Mouse (Mus musculus) monocyte, adult 2 months (primary cell): ENCODE measurements around the gene Gm37240.

Experiments used
- DNase-seq, 2 experiments: peaks; one replicate each; pipeline ENCODE4 v3.0.0; 2022; ENCODE audit warnings: low spot score in 2 of 2, low read depth in 1 of 2

Gm37240 gene

DNA sequence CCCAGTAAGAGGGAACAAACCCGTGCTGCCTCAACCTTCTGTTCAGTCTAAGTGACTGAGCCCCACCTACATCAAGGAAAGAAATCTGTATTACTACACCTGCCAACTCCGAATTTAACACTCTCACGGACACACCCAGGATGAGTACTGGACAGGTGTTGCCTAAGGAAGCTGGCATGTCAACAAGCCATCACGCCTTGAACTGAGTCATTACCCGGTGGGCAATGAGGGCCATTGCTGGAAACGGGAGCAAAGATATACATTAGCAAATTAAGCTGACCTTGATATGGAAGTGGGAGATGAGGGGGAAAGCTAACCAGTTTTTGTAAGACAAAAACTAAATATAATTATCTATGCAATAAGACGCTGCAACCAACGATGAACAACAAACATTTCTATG is 7.2 kb downstream of the Gm37240 start:
- no peak for DNase-seq

DNA sequence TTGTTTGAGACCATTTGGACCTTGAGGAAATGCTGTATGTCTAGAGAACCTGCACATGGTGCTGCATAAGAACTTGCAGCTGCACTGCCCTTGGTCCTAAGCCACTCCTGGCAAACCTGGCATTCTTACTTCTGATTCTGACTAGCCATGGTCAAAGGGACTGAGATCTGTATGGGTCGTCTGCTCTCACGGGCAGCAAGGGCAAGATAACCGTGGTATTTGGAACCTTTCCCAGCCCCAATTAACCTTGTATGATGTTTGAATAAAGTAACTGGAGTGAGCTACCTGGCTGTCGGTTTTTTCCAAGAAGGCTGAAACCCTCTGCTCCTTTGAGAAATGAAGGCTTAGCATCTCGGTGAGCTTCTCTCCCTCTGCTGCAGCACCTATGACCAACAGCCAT is 8.4 kb downstream of the Gm37240 start:
- no peak for DNase-seq

DNA sequence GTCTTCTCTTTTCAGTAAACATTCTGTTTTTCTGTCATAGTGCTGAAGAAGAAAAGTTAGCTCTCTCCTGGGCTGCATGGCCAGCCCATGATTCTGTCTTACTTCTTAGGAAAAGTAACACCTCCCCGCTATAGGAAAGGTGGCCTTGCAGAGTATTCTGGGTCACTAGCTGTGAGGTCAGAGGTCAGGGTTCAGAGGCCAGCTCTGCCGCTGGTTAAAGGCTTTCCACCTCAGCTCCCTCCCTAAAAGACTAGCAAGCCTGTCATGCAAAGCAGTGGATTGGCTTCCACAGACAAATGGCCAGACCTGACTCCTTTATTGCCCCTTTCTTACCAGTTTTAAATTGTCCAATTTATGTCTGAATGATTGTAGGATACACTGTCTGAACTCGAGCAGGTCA is 23.3 kb downstream of the Gm37240 start:
- DNase-seq, result no peak

- DNase-seq, result no peak
Measured at GRCm38 (mm10) chr3:85862886-85863285, 24.4 kb downstream of the Gm37240 start.

GRCm38 (mm10) chr3:85860996-85861395 is 26.3 kb downstream of the Gm37240 start:
- no peak for DNase-seq

DNA sequence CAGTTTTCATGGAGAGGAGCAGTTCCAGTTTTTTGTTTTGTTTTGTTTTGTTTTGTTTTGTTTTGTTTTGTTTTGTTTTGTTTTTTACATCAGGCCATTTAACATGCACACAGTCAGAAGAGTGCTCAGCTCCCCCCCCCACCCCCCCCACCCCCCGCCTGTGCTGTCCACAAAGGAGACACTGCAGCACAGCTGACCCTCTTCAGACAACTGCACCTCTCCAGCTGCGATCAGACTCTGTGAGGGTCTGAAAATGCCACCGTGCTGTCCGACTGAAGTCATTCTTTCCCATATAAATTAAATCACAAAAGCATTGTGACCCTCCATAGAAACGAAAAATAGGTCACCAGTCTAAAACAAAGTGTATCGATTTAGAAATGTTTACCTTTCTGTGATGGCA is 28.0 kb downstream of the Gm37240 start:
- no peak for DNase-seq

GRCm38 (mm10) chr3:85858140-85859135 is 28.9 kb downstream of the Gm37240 start:
- DNase-seq, result no peak

DNA sequence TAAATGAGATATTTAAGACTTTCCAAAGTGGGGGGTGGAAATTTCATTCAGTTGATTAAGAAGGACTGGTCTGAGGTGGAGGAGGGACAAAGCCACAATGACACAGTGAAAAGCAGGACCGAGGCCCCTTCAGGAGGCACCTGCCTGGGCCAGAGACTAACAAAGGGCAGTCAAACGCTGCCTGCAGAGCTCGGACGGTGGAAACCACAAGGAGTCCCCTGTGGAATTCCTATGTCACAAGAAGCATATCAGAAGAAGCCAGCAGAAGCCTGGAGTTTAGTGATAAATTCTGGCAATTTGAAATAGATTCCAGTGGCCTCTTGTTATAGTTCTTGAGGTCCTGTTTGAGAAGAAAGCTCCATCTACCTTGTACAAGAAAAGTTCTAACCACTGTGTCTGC is 30.2 kb downstream of the Gm37240 start:
- DNase-seq, result no peak

GRCm38 (mm10) chr3:85855947-85856346 is 31.4 kb downstream of the Gm37240 start:
- no peak for DNase-seq

GRCm38 (mm10) chr3:85855043-85855442 is 32.3 kb downstream of the Gm37240 start:
- no peak for DNase-seq

DNA sequence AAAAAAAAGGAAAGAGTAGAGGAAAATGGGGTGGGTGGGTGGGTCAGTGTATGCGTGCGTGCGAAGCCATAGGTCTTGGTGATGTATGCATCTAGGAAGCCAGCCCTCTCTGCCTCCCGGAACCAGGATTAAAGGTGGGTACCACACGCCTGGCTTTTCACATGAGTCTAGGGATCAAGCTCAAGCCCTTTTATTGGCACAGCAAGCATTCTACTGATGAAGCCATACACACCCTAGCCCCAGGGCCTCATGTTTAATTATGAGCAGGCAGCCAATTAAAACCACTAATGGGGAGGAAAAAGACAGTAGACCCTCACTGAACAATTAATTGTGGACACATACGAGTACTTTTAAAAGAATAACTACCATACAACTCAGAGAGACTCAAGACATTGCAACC is 33.2 kb downstream of the Gm37240 start:
- DNase-seq, result no peak

GRCm38 (mm10) chr3:85853715-85854114 is 33.6 kb downstream of the Gm37240 start:
- DNase-seq, result no peak

- no peak for DNase-seq
Measured at GRCm38 (mm10) chr3:85850079-85850478, 37.2 kb downstream of the Gm37240 start.

- no peak for DNase-seq
Measured at GRCm38 (mm10) chr3:85846316-85846715, 41.0 kb downstream of the Gm37240 start.

GRCm38 (mm10) chr3:85845341-85845740 is 42.0 kb downstream of the Gm37240 start:
- no peak for DNase-seq

- no peak for DNase-seq
Measured at GRCm38 (mm10) chr3:85842881-85843218, 44.5 kb downstream of the Gm37240 start.

DNA sequence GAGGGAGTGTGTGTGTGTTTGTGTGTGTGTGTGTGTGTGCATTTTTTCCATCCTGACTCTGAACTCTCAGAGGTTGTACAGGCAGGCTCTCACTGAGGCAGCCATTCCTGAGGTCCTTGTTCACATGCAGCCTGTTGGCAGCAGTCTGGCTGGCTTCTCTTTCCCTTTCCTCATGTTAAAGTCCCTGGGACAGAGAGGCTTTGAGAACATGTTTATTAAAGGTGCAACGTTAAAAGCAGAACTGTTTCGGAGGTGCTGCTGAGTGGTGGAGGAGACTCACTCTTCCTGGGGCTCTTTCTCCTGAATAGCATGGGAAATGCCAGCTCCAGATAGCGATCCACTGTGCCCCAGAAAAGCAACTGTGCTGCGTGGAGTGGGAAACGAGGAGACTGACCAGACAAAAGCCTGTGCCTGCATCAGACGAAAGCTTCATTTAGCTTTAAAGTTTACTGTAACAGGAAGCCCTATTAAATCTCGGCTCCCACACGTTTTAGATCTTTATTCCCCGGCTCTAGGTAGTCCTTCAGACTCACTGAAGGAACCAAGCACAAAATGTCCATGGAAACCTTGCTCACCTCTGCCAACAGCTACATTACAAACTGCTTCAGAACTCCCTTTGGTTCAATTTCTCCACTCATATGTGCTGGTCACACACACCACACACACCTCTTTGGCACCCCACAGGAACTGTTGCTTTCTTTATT is 45.0 kb downstream of the Gm37240 start:
- DNase-seq, result no peak

DNA sequence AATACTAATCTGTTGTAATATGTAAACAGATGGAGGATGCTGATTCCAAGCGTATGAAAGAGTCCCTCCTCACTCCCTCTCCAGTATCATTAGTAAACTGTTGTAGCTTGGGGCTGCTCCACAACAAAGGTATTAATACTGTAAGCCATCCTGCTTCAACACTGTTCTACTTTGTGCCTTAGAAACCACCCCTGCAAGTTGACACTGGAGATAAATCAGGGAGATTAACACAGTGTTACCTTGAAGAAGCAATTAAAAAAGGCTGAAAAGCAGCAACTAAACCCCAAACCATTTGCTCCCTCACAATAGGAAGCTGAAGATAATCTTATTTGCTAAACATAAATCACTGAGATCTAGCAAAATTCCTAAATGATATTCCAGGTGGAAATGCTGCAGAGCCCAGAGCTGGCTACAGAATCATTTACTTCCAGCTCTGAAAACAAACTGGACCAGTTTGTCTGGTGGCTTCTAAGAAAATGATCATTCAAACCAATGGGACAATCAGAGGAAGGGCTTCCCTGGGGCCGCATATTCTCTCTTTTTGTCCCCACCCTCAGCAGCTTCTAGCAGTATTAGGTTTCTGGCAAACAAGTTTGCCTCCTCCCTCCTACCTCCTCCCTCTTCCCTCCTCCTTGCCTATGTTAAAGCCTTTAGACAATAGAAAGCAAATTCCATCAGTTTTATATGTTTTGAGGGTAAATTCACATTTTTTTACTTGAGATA is 45.7 kb downstream of the Gm37240 start:
- no peak for DNase-seq

- no peak for DNase-seq
Measured at GRCm38 (mm10) chr3:85833627-85834026, 53.7 kb downstream of the Gm37240 start.

DNA sequence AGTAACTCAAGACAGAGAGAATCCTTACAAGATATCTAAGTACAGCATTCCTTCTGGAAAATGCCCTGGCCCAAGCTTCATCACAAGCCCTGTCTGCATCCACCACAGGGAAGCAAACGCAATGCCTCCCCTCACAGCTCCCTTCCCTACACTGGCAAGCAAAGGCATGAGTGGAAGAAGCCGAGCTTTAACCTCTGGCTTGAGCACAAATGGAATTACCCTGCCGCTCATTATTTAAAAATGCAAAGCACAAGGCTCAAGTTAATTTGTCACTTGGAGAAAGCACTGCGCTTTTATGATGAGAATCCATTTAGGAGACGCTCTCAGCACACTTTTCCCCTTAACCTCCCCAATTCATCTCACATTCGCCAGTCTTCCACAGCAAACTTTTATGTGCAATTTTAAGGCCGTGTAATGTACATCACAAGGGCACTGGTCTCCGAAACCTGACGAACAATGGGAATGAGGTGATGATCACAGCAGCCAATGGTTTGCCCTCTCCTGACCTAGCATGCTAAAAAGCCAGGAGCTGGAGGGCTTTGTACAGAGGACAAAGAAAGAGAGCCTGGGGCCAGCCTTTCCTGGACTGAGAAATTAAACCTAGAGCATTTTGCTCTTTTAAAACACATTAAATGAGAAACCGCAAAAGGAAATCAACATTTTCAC is 54.7 kb downstream of the Gm37240 start:
- DNase-seq, result no peak

GRCm38 (mm10) chr3:85831785-85832184 is 55.5 kb downstream of the Gm37240 start:
- DNase-seq, result no peak
